Mouse (Mus musculus) gastrocnemius, postnatal 36 days (tissue): ENCODE measurements at regions not wholly inside any gene's neighbourhood (a gene's known extent, or its start where the extent isn't known, plus 50 kb on each side); places are given as distances from the start of the nearest gene placed in this dataset.
"Not testable (repeated sequence)": the region's sequence is repeated elsewhere in the genome, so short reads cannot be mapped to it uniquely, and the experiment has no call there.

Experiments used
- DNase-seq, 2 experiments: peaks; one replicate each; pipeline ENCODE4 v3.0.0; 2022
- intact Hi-C: fragments of 180-260 bp; cut with DNase I; formaldehyde crosslinking; loops from one replicate; pipeline ENCODE4 v1.15.1; 2025

GRCm38 (mm10) chr6:67679106-67679505, 143.5 kb upstream of the Tacstd2 start:
- intact Hi-C loops, DNase-seq: not testable (repeated sequence)

- DNase-seq, intact Hi-C loops: not testable (repeated sequence)
These were observed 139.1 kb upstream of the Tacstd2 start for GRCm38 (mm10) chr6:67674717-67675116.

GRCm38 (mm10) chr6:67673316-67673715, 137.7 kb upstream of the Tacstd2 start:
- intact Hi-C loops: not testable (repeated sequence)

GRCm38 (mm10) chr6:67668073-67668472, 132.5 kb upstream of the Tacstd2 start:
- DNase-seq, intact Hi-C loops: not testable (repeated sequence)

More at GRCm38 (mm10) chr6:67673316-67673715, 137.7 kb upstream of the Tacstd2 start:
- not testable (repeated sequence) for DNase-seq

- intact Hi-C loops: no loop called here
- DNase-seq: no peak
These were observed 96.0 kb upstream of the Tacstd2 start for GRCm38 (mm10) chr6:67631617-67632016.

- DNase-seq: no peak
- intact Hi-C loops: no loop called here
These were observed 74.8 kb upstream of the Tacstd2 start for GRCm38 (mm10) chr6:67610402-67610801.

GRCm38 (mm10) chr6:67609461-67609860, 73.9 kb upstream of the Tacstd2 start:
- intact Hi-C loops, DNase-seq: not testable (repeated sequence)
